Mouse (Mus musculus) lung, adult 2 months (tissue): Measurements from ENCODE around the gene Scgb3a1. TPM values are rescaled to one million over a fixed set of nuclear protein-coding genes. Genes with fewer than 3 reads are reported as not detected.
A peak's percentile ranks its signal among the peaks of the same experiment; 100 is the strongest.

Experiments
- DNase-seq: peaks from one replicate; pipeline ENCODE4 v3.0.0; 2022
- H3K4me1 ChIP-seq: fragments of 200-500 bp; 2 replicates; pipeline ENCODE4 v1.6.1; 2011; ENCODE audit warnings: low read length; ENCODE audit not compliant: control insufficient read depth, insufficient read depth
- H3K4me3 ChIP-seq: fragments of 200-500 bp; replicated peaks from 2 replicates; pipeline ENCODE3; 2011; ENCODE audit warnings: low read depth, mild to moderate bottlenecking, control low read depth, low read length; ENCODE audit errors: extremely low read depth
- CTCF ChIP-seq: fragments of 200-500 bp; IDR thresholded peaks from 2 replicates; pipeline ENCODE4 v1.5.1; 2011; ENCODE audit warnings: mild to moderate bottlenecking, low read length, control low read depth; ENCODE audit not compliant: insufficient read depth
- POLR2A ChIP-seq: fragments of 200-500 bp; IDR thresholded peaks from 2 replicates; pipeline ENCODE4 v1.6.1; 2011; ENCODE audit warnings: low read depth, mild to moderate bottlenecking, control low read depth, low read length, borderline replicate concordance; ENCODE audit errors: extremely low read depth
- WGBS: fragments of 180-500 bp; shearing (Covaris S2); methylation state at CpG from one replicate; pipeline ENCODE4 v1.1.7; 2018; 5-methylcytosine and 5-hydroxymethylcytosine counted together
- polyA plus RNA-seq: library from polyadenylated mRNA; depleted of rRNA; stranded (reverse); fragments of >200 nt; gene quantifications from 2 replicates; pipeline ENCODE4 v1.2.3, GENCODE M21; 2012; rRNA removed

The Scgb3a1 gene
- polyA plus RNA-seq = 2,792 and 3,426 TPM in 2 replicates

DNA sequence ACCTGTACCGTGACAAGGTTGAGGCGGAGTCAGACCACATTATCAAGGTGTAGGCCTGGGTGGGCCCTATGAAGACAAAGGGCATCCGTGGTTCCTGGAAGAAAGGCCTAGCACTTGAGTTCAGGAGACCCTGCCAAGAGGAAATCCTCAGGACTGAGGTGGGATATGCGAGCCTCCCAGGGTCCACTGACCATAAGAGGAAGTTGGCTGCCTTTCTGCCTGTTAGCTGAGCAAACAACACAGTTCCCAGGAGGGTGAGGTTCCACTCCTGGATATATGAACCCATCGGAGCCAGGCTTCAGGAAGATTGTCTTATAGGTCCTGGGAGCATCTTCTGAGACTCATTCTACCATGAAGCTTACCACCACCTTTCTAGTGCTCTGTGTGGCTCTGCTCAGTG is at the start of gene Scgb3a1:
Gene Scgb3a1 (plus strand): TSS at position 301 of the 400 bp plus-strand sequence.
- no peak for DNase-seq
- Histone ChIP-seq H3K4me1 (peaks cover 11% of the 10 kb centered on the region), H3K4me3 (no peak within 1 kb of the TSS)
- 48% methylated on average over 5 of the region's 5 CpGs for WGBS
- TF ChIP-seq POLR2A (no peak), CTCF (no peak)

DNA sequence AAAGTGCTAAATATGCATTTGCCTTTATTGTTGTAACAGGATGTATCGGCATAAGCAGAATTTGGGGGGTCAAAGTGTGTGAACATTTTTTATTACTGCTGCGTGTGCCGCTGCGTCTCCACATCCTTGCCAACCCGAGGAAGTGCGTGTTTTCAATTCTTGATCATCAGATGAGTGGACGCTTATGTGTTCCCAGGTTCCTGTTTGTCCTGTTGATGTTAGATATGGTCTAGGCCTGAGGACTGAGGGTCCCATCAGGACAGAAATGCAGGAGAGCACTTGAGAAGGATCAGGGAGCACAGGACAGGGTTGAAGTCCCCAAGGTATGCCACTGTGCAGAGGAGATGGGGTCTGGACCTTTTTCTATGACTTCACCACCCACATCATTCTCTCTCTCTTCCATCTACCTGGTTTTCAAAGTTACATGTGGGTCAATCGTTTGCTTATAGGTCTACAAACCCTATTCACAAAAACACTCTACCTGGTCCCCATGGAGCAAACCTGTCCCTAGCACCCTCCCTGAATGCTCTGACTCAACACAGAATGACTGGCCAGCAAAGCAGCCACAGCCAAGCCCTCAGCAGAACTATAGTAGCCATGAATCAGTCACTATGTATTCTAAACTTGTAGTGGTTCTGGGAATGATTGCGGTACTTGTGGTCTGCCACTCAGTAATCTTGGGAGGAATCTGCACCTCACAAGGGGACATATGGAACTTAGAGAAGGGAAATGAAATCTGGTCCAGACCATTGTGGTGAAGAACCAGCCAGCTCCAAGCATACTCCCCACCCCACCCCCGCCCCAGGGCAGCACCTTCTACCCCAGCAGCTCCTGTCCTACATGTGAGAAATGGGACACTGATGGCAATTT is 47.3 kb upstream of the Scgb3a1 start:
- no peak for TF ChIP-seq POLR2A
- TF ChIP-seq CTCF = no peak
- H3K4me3 ChIP-seq = no peak overlapping the region
- WGBS = 65% methylated on average over 10 of the region's 10 CpGs
- no peak for DNase-seq
- peaks cover 7% of the 10 kb centered on the region for H3K4me1 ChIP-seq

DNA sequence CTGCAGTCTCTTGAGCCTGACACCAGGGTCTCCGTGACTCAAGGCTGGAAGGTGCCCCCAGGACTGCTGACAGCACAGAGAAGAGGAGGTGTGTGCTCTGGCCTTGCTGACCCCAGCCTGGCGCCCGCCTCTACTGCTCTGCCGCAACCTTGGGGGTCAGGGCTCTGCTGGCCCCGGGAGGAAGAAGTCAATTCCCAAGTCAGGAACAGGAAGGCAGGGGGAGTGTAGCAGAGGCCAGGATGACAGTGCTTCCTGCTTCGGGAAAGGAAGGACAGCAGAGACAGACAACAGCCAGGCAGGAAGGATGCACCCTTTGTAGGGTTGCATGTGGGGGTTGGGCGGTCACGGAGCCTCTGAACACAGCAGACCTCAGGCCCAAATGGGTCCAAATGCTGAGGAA is 44.9 kb upstream of the Scgb3a1 start:
- TF ChIP-seq CTCF (no peak), POLR2A (no peak)
- Histone ChIP-seq H3K4me3 (no peak overlapping the region), H3K4me1 (peaks cover 13% of the 10 kb centered on the region)
- 53% methylated on average over 8 of the region's 8 CpGs for WGBS
- DNase-seq = no peak

DNA sequence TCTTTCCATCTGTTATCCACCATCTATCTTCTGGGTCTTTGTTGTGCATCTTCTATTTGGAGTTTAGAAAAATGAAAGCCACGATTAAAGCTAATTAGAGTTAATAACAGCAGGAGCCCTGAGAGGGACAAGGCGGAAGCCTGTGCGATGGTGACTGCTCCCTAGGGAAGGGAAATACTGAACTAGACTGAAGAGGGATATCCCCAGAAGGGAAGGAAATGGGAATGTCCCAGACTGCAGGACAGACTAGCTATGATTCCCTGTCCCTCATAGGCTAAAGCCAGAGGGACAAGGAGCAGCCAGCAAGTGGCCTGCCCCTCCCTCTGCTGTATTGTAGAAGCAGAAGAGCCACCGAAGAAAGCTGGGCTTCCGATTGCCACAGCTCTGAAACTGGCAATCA is 41.5 kb upstream of the Scgb3a1 start:
- 57% methylated on average over 5 of the region's 5 CpGs for WGBS
- H3K4me3 ChIP-seq = no peak overlapping the region
- DNase-seq = no peak
- peaks cover 11% of the 10 kb centered on the region for H3K4me1 ChIP-seq
- TF ChIP-seq CTCF (no peak), POLR2A (no peak)

DNA sequence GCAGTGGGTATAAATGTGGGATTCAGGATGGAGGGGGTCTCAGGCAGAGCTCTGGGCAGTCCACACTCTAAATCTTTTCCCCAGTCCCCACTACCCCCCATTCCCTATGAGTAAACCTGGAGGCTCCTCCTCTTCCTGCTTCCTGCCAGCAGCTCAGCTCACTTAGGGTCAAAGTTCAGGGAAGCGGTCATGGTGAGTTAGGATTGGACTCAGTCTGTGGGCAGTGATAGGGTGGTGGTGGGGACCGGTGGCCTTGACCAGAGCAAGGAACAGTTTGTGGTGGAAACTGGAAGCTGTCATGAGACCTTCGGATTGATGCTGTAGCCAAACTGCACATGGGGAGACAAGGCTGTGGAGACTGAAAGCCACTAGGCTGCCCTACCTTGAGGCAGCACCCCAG is 39.3 kb upstream of the Scgb3a1 start:
- no peak overlapping the region for H3K4me3 ChIP-seq
- no peak for DNase-seq
- WGBS = 77% methylated on average over 3 of the region's 3 CpGs
- TF ChIP-seq POLR2A = no peak
- TF ChIP-seq CTCF = no peak
- H3K4me1 ChIP-seq = peaks cover 6% of the 10 kb centered on the region; the same call in 1 of the 2 replicates

- WGBS = 65% methylated on average over 15 of the region's 15 CpGs
- peaks cover 6% of the 10 kb centered on the region; the same call in 1 of the 2 replicates for H3K4me1 ChIP-seq
- TF ChIP-seq CTCF = no peak
- no peak for TF ChIP-seq POLR2A
- DNase-seq = no peak
- H3K4me3 ChIP-seq = no peak overlapping the region
These were observed 37.5 kb upstream of the Scgb3a1 start for GRCm38 (mm10) chr11:49625863-49626262.

- DNase-seq = no peak
- 75% methylated on average over 8 of the region's 8 CpGs for WGBS
- TF ChIP-seq CTCF (no peak), POLR2A (0 out of 2 replicates have a peak, but pooled peaks have one; percentile 3)
- no peak overlapping the region for H3K4me3 ChIP-seq
- H3K4me1 ChIP-seq = peaks cover 10% of the 10 kb centered on the region
These were observed 36.7 kb upstream of the Scgb3a1 start for GRCm38 (mm10) chr11:49626748-49627147.

GRCm38 (mm10) chr11:49631154-49631553 is 32.3 kb upstream of the Scgb3a1 start:
- DNase-seq = no peak

GRCm38 (mm10) chr11:49632256-49632655 is 31.2 kb upstream of the Scgb3a1 start:
- peaks cover 11% of the 10 kb centered on the region for H3K4me1 ChIP-seq
- no peak for DNase-seq
- WGBS = 35% methylated on average over 2 of the region's 2 CpGs
- TF ChIP-seq CTCF = no peak
- no peak for TF ChIP-seq POLR2A
- no peak overlapping the region for H3K4me3 ChIP-seq

More at GRCm38 (mm10) chr11:49631154-49631553, 32.3 kb upstream of the Scgb3a1 start:
- Histone ChIP-seq H3K4me3 (no peak overlapping the region), H3K4me1 (peaks cover 11% of the 10 kb centered on the region)
- 17% methylated on average over 3 of the region's 3 CpGs for WGBS
- peak; percentile 61 for TF ChIP-seq CTCF
- no peak for TF ChIP-seq POLR2A

GRCm38 (mm10) chr11:49634101-49634500 is 29.3 kb upstream of the Scgb3a1 start:
- TF ChIP-seq POLR2A (no peak), CTCF (no peak)
- WGBS = 41% methylated on average over 22 of the region's 22 CpGs

More at GRCm38 (mm10) chr11:49634101-49634500, 29.3 kb upstream of the Scgb3a1 start:
- DNase-seq = no peak
- peaks cover 11% of the 10 kb centered on the region for H3K4me1 ChIP-seq
- no peak overlapping the region for H3K4me3 ChIP-seq
